Mouse (Mus musculus): Measurements from ENCODE around the gene Rapgef4. TPM values are rescaled to one million over a fixed set of nuclear protein-coding genes. Genes with fewer than 3 reads are reported as not detected.

The Rapgef4 gene
- polyA plus RNA-seq, 1 experiment from 2014 or later, result 18.3 TPM

DNA sequence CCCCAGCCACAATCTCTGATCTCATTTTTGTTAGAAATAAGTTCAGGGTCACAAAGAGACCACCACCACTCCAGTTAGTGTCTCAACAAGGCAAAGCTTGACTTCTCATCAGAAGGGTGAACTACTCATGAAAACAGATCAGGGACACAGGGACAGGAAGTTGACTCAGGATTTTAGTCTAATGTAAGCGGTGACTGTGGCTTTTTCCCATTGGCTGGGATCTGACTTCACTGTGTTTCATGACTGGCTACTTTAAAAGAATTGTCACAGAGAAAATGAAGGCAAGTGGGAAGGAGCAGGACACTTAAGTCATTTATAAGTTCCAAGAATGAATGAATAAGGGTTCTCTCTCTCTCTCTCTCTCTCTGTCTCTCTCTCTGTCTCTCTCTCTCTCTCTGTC is 45.5 kb downstream of the Rapgef4 start:
- Histone ChIP-seq H3K9me3 (ENCODE audit: control insufficient read depth, low read length) (no peaks in the 10 kb centered on the region), H3K36me3 (ENCODE audit: control insufficient read depth, insufficient read depth, low read length) (no peaks in the 10 kb centered on the region), H3K27ac (replicated peaks; ENCODE audit: low read depth, low read length) (no peak overlapping the region), H3K9ac (replicated peaks; ENCODE audit: low read length) (no peak overlapping the region), H3K4me1 (ENCODE audit: control insufficient read depth, insufficient read depth, low read length) (no peaks in the 10 kb centered on the region), H3K27me3 (ENCODE audit: control insufficient read depth, insufficient read depth, low read length) (no peaks in the 10 kb centered on the region), H3K4me2 (ENCODE audit: low read length) (no peak overlapping the region), H3K4me3 (replicated peaks; ENCODE audit: low read depth, low read length) (no peak overlapping the region)
- no peak for DNase-seq
- WGBS, result 97% methylated on average over 1 of the region's 1 CpGs
- ATAC-seq (ENCODE audit: low FRiP score, low TSS enrichment), result no peak

DNA sequence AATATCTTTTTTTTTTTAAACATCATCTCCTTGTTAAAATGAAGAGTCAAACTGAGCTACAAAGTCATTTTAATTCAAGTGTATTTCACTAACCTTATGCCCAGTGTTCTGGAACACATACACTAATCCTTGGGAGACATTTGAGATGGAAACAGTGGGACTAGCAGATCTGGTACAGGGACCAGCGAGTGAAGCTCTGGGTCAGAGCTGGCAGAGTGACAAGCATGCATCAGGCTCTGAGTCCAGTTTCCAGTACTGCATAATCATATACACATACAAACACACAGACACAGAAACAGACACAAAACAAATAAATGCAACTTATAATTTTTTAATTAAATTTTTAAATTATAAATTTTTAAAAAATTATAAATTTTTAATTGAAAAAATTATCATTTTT is 48.0 kb downstream of the Rapgef4 start:
- Histone ChIP-seq H3K27me3 (ENCODE audit: control insufficient read depth, insufficient read depth, low read length) (no peaks in the 10 kb centered on the region), H3K4me1 (ENCODE audit: control insufficient read depth, insufficient read depth, low read length) (no peaks in the 10 kb centered on the region), H3K4me3 (replicated peaks; ENCODE audit: low read depth, low read length) (no peak overlapping the region), H3K4me2 (ENCODE audit: low read length) (no peak overlapping the region), H3K27ac (replicated peaks; ENCODE audit: low read depth, low read length) (no peak overlapping the region), H3K36me3 (ENCODE audit: control insufficient read depth, insufficient read depth, low read length) (no peaks in the 10 kb centered on the region), H3K9ac (replicated peaks; ENCODE audit: low read length) (no peak overlapping the region), H3K9me3 (ENCODE audit: control insufficient read depth, low read length) (no peaks in the 10 kb centered on the region)
- no peak for DNase-seq
- 69% methylated on average over 1 of the region's 1 CpGs for WGBS
- ATAC-seq (ENCODE audit: low FRiP score, low TSS enrichment), result no peak

DNA sequence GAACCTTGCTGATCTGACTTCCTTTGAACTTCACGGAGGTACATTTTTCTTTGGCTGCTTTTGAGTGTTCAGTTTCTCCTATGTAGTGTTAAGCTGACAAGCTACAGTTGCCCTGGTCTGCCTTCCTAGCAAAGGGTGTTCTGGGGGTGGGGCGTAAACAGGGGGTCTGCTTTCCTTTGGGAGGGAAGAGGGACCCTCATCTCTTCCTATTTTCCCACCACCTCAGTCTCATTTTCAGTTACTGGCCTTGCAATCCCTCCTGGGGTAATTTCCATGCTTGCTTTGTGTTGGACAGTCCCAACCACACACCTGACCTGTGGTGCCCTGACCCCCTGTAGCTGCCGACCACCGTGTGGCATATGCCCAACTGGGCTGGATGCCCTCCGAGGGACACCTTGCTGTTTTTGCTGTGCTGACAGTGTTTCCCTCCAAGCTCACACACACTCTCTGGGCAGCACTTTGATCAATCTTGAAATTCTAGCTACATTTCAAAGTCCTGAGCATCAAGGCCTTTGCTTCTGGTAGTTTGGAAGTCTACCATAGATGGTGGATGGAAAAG is 48.6 kb downstream of the Rapgef4 start:
- Histone ChIP-seq H3K4me3 (replicated peaks; ENCODE audit: low read depth, low read length) (no peak overlapping the region), H3K27ac (replicated peaks; ENCODE audit: low read depth, low read length) (no peak overlapping the region), H3K9me3 (ENCODE audit: control insufficient read depth, low read length) (no peaks in the 10 kb centered on the region), H3K4me1 (ENCODE audit: control insufficient read depth, insufficient read depth, low read length) (no peaks in the 10 kb centered on the region), H3K27me3 (ENCODE audit: control insufficient read depth, insufficient read depth, low read length) (no peaks in the 10 kb centered on the region), H3K9ac (replicated peaks; ENCODE audit: low read length) (no peak overlapping the region), H3K4me2 (ENCODE audit: low read length) (no peak overlapping the region), H3K36me3 (ENCODE audit: control insufficient read depth, insufficient read depth, low read length) (no peaks in the 10 kb centered on the region)
- WGBS, result 81% methylated on average over 5 of the region's 5 CpGs
- DNase-seq (no peak), ATAC-seq (ENCODE audit: low FRiP score, low TSS enrichment) (no peak)

DNA sequence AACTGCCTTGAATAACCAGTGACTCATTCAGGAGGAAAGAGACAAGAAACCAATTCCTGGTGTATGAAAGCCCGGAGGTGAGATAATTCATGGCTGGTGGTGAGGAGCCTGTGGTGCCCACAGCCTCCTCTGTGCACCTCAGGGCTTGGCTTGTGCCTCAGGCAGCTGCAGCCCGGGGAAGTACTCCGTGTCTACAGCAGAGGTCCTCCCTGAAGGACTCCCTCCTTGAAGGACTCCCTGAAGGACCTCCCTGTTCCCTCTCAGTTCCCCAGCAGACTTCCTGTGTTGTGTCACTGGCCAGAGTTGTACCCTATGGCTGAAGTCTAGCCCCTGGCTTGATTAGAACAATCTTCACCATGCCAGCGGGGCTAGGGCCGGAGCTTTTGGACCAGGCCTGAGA is 50.7 kb downstream of the Rapgef4 start:
- no peak for DNase-seq
- H3K4me2 ChIP-seq (ENCODE audit: low read length), result no peak overlapping the region
- H3K36me3 ChIP-seq (ENCODE audit: control insufficient read depth, insufficient read depth, low read length), result no peaks in the 10 kb centered on the region
- H3K27me3 ChIP-seq (ENCODE audit: control insufficient read depth, insufficient read depth, low read length), result no peaks in the 10 kb centered on the region
- no peak overlapping the region for H3K9ac ChIP-seq (replicated peaks; ENCODE audit: low read length)
- H3K27ac ChIP-seq (replicated peaks; ENCODE audit: low read depth, low read length), result no peak overlapping the region
- WGBS, result 84% methylated on average over 5 of the region's 5 CpGs
- H3K4me1 ChIP-seq (ENCODE audit: control insufficient read depth, insufficient read depth, low read length), result no peaks in the 10 kb centered on the region
- no peak for ATAC-seq (ENCODE audit: low FRiP score, low TSS enrichment)
- H3K9me3 ChIP-seq (ENCODE audit: control insufficient read depth, low read length), result no peaks in the 10 kb centered on the region
- H3K4me3 ChIP-seq (replicated peaks; ENCODE audit: low read depth, low read length), result no peak overlapping the region

DNA sequence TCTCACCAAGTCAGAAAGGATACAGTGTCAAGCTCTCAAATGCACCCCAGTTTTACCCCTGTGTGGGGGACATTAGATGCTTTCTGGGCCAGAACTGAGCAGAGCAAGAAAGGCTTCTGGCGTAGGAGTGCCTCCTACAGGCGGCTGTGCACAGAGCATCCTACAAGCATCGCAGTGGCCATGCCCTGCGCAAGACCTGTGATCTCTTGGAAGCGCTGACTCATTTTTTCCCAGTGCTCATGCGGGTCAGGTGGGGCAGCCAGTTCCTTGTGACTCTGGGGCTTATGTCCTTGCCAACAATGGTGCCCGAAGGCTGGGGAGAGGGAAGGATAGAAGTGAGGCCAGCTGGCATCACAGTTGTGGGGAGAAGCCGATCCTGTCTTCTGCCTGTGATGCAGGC is 54.6 kb downstream of the Rapgef4 start:
- Histone ChIP-seq H3K4me3 (replicated peaks; ENCODE audit: low read depth, low read length) (no peak overlapping the region), H3K27ac (replicated peaks; ENCODE audit: low read depth, low read length) (no peak overlapping the region), H3K4me1 (ENCODE audit: control insufficient read depth, insufficient read depth, low read length) (no peaks in the 10 kb centered on the region), H3K4me2 (ENCODE audit: low read length) (no peak overlapping the region), H3K9me3 (ENCODE audit: control insufficient read depth, low read length) (no peaks in the 10 kb centered on the region), H3K9ac (replicated peaks; ENCODE audit: low read length) (no peak overlapping the region), H3K27me3 (ENCODE audit: control insufficient read depth, insufficient read depth, low read length) (no peaks in the 10 kb centered on the region), H3K36me3 (ENCODE audit: control insufficient read depth, insufficient read depth, low read length) (no peaks in the 10 kb centered on the region)
- no peak for ATAC-seq (ENCODE audit: low FRiP score, low TSS enrichment)
- no peak for DNase-seq
- WGBS, result 56% methylated on average over 8 of the region's 8 CpGs

DNA sequence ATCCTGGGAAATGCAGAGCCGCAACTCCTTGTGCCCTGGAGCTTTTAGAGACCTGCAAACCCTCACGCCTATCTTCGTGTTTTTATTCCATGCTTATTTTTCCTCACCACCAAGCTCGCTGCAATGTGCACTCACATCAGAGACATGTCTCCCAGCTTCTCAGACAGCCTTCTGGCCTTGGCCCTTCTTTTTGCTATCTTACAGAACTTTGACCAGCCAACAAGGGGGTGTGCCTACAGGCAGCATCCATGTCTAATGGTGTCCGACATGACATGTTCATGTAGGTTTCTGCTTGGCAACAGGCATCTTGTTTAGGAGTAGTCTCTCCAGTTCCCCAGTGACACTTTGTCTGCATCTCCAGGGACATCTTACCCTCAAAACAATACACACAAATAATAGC is 56.3 kb downstream of the Rapgef4 start:
- Histone ChIP-seq H3K27me3 (ENCODE audit: control insufficient read depth, insufficient read depth, low read length) (no peaks in the 10 kb centered on the region), H3K4me1 (ENCODE audit: control insufficient read depth, insufficient read depth, low read length) (no peaks in the 10 kb centered on the region), H3K4me3 (replicated peaks; ENCODE audit: low read depth, low read length) (no peak overlapping the region), H3K4me2 (ENCODE audit: low read length) (no peak overlapping the region), H3K27ac (replicated peaks; ENCODE audit: low read depth, low read length) (no peak overlapping the region), H3K9me3 (ENCODE audit: control insufficient read depth, low read length) (no peaks in the 10 kb centered on the region), H3K9ac (replicated peaks; ENCODE audit: low read length) (no peak overlapping the region), H3K36me3 (ENCODE audit: control insufficient read depth, insufficient read depth, low read length) (no peaks in the 10 kb centered on the region)
- 84% methylated on average over 5 of the region's 5 CpGs for WGBS
- ATAC-seq (ENCODE audit: low FRiP score, low TSS enrichment), result no peak
- DNase-seq, result no peak

DNA sequence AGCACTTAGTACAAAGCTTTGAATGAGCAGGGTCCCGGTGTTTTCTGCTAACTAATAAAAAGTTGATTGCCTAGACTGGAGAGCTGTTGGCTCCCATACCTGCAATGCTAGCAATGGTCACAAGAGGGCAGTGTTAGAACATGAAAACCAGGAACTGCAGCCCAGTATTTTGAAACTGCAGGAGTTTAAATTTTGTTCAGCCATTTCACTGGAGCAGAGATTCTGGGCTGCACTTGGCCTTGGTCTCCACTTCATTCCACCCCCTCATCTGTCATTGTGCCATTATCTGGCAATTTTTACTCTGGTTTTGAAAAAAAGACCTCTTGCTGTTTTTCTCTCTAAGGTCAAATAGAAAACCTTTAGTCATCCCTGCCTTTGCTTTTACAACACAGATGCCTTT is 57.2 kb downstream of the Rapgef4 start:
- no peak overlapping the region for H3K9ac ChIP-seq (replicated peaks; ENCODE audit: low read length)
- WGBS, result 29% methylated on average over 1 of the region's 1 CpGs
- ATAC-seq (ENCODE audit: low FRiP score, low TSS enrichment) (no peak), DNase-seq (peak; percentile 92)
- H3K4me1 ChIP-seq (ENCODE audit: control insufficient read depth, insufficient read depth, low read length), result no peaks in the 10 kb centered on the region
- no peak overlapping the region for H3K27ac ChIP-seq (replicated peaks; ENCODE audit: low read depth, low read length)
- no peaks in the 10 kb centered on the region for H3K9me3 ChIP-seq (ENCODE audit: control insufficient read depth, low read length)
- no peaks in the 10 kb centered on the region for H3K27me3 ChIP-seq (ENCODE audit: control insufficient read depth, insufficient read depth, low read length)
- H3K4me2 ChIP-seq (ENCODE audit: low read length), result no peak overlapping the region
- no peaks in the 10 kb centered on the region for H3K36me3 ChIP-seq (ENCODE audit: control insufficient read depth, insufficient read depth, low read length)
- no peak overlapping the region for H3K4me3 ChIP-seq (replicated peaks; ENCODE audit: low read depth, low read length)

DNA sequence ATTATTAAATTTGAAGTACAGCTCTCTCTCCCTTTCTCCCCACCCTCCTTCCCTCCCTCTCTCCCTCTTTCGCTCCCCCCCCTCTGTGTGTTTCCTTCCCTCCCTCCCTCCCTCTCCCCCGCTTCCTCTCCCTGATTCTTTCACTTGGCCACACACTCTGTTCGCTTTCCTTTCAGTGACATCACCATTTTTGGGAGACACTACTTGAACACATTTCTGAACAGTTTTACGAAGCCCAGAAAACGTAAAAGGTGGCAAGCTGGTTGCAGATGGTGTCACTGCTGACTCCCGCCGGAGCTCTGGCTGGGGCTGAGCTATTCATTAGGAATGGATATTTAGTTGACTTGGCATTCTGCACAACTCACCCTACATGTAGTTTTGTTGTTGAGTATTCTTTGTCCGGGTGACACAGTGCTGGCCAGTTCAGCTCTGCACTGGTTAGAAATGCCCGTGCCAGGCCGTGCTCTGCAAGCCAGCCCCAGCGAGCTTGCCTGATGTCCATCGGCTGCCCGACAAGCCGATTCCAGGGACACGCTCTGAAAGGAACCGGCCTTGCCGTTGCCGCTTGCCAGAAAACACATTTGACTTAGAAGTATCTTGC is 57.7 kb downstream of the Rapgef4 start:
- H3K4me3 ChIP-seq (replicated peaks; ENCODE audit: low read depth, low read length), result no peak overlapping the region
- H3K9me3 ChIP-seq (ENCODE audit: control insufficient read depth, low read length), result no peaks in the 10 kb centered on the region
- no peak overlapping the region for H3K9ac ChIP-seq (replicated peaks; ENCODE audit: low read length)
- H3K27me3 ChIP-seq (ENCODE audit: control insufficient read depth, insufficient read depth, low read length), result no peaks in the 10 kb centered on the region
- no peaks in the 10 kb centered on the region for H3K36me3 ChIP-seq (ENCODE audit: control insufficient read depth, insufficient read depth, low read length)
- DNase-seq (peak; percentile 50), ATAC-seq (ENCODE audit: low FRiP score, low TSS enrichment) (no peak)
- no peak overlapping the region for H3K27ac ChIP-seq (replicated peaks; ENCODE audit: low read depth, low read length)
- 58% methylated on average over 18 of the region's 18 CpGs for WGBS
- no peak overlapping the region; the same call in 1 of the 2 replicates for H3K4me2 ChIP-seq (ENCODE audit: low read length)
- H3K4me1 ChIP-seq (ENCODE audit: control insufficient read depth, insufficient read depth, low read length), result no peaks in the 10 kb centered on the region

DNA sequence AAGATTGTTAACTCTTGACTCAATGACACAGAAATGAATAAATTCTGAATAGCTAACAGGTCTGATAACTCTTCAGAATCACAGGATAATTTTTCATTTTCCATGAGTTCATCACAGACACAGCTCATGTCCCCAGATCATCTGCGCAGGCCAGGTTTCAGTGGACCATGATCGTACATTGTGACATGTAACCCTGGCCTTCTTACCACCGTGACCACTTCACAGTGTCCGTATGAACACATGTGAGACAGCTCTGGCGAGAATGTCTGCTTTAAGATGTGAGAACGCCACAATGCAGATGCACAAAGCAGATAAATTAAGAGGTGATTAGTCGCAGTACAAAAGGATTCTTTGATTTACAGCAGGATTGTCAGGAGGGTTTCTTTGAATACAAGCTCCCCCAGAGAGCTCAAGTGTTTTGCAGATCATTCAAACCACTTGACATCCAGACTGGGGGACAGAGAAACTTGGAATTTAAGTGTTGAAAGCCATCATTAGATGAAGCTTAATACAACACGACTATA is 58.5 kb downstream of the Rapgef4 start:
- Histone ChIP-seq H3K9ac (replicated peaks; ENCODE audit: low read length) (no peak overlapping the region), H3K27ac (replicated peaks; ENCODE audit: low read depth, low read length) (no peak overlapping the region), H3K36me3 (ENCODE audit: control insufficient read depth, insufficient read depth, low read length) (no peaks in the 10 kb centered on the region), H3K9me3 (ENCODE audit: control insufficient read depth, low read length) (no peaks in the 10 kb centered on the region), H3K4me2 (ENCODE audit: low read length) (no peak overlapping the region), H3K4me3 (replicated peaks; ENCODE audit: low read depth, low read length) (no peak overlapping the region), H3K4me1 (ENCODE audit: control insufficient read depth, insufficient read depth, low read length) (no peaks in the 10 kb centered on the region), H3K27me3 (ENCODE audit: control insufficient read depth, insufficient read depth, low read length) (no peaks in the 10 kb centered on the region)
- ATAC-seq (ENCODE audit: low FRiP score, low TSS enrichment) (no peak), DNase-seq (no peak)
- WGBS, result 31% methylated on average over 8 of the region's 8 CpGs

Measured in midbrain, embryonic 14.5 days (tissue).